Mouse (Mus musculus) liver, postnatal 0 days (tissue): ENCODE results near the gene Gm37240.

Experiments used
- CTCF ChIP-seq: sonication (generic); IDR thresholded peaks from 2 replicates; pipeline ENCODE4 v1.5.1; 2016; ENCODE audit warnings: antibody characterized with exemption, low read depth
- EP300 ChIP-seq: IDR thresholded peaks from 2 replicates; pipeline ENCODE4 v1.6.1; 2016; ENCODE audit warnings: antibody characterized with exemption, low read depth, mild to moderate bottlenecking

DNA sequence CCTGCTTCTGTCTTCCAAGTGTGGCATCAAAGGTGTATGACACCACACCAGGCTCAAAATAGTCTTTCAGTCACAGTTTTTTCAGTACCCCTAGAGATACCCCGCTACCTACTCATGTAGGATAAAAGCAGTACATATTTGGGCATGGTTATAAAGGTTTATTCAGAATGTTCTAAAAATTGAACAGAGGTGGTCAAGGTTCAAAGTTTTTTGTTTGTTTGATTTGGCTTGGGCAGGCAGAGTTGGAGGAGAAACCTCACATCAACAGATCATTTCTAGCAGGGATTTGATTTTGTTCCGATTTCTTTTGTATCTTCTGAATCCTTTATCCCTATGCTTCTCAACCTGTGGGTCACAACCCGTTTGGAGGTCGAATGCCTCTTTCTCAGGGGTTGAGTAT is 690.7 kb downstream of the Gm37240 start:
- no peak for TF ChIP-seq CTCF
- TF ChIP-seq EP300: no peak
